Mouse (Mus musculus): ENCODE data around the gene Ctnna3.

Gene Ctnna3

DNA sequence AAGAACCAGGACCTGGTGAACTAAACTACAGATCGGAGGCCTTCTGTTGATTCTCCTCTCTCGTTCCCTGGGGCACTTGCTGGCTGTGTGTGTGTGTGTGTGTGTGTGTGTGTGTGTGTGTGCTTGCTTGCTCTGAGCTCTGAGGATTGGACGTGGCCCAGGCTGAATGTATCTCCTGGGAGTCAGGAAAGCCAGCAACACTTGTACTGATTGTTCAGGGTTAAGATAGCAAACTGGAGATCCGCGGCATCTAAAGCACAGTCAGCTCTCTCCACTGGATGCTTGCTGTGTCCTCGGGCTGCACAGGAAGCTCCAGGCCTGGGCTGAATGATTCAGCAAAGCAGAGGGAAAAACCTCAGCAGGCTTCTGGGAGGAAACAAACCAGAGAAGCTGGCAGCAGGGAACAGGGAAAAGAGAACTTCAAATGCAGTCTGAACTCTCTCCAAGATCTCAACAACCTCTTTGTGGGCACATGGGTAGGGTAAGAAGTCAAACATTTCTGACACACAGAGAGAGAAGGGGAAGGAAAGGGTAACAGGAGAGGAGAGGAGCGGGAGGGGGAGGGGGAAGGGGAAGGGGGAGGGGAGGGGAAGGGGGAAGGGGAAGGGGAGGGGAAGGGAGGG, 524.5 kb downstream of the Ctnna3 start:
- DNase-seq: peak; percentile 59 to 68

DNA sequence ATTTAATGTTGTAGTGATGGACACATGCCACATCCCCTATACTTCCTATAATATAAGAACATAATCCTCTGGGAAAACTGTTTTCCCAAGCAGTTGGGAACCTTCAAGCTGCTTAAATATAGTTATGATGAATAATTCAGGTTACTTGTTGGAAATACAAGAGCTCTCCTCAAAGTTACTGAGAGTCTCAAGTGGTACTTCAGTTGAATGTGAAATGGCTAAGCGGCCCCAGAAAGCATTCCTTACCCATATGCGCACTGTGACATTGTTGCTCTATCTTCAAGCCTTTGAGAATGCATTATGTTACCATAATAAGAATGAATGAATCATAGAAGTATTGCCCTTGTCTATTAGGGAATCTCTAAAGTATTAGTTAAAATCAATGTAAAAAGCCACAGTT, 542.4 kb downstream of the Ctnna3 start:
- no peak for DNase-seq

DNA sequence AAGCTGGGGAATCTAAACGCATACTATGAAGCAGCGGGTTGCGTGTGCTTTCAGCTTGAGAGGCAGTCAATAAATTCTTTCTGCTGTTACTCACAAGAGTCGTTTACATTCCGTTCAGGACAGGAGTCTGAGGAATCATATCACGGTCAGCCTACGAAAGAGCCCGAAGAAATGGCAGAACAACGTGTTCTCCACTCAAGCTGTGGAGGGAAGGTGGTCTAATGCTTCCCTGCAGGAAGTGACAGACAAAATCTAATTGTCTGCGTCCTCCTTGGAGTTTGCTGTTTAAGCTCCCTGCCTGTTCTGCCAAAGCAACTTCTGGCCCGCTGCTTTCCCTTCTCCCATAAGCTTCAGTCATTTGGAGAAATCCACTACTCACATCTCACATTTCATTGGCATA, 548.2 kb downstream of the Ctnna3 start:
- peak; percentile 29 for DNase-seq

DNA sequence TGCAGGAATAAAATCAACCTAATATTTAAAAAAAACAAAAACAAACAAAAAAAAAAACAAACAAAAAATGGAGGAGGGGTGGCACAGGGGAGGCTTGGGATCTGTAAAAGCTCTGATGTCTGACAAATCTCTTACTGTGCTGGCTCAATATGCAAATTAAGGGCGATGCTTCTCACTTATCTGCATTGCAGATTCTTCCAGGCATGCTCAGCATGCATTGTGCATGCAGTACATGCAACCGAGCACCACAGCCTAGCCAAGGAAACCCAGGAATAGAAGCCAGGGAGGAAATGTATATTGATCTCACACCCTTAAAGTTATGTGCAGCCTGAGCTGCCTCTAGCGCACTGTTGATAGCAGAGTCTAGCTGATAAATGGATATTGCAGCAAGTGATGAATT, 548.6 kb downstream of the Ctnna3 start:
- peak in 1 of 2 experiments; percentile 12 for DNase-seq

DNA sequence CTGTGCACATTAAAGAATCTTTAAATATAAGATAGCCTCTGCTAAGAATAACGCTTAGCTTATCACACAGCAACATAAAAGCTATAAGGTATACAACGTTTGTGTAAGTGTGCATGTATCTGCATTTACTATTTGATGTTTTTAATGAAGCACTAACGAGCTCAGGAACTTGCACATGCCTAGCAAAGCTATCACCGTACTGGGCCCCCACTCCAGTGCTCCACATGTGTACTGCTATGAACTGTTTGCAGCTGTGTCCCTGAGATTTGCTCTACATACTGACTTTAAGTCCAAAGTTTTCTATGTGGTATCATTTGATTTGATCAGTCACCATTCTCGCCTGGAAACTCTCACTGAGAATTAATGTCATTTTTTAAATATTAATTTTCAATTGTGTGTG, 549.1 kb downstream of the Ctnna3 start:
- DNase-seq: no peak

DNA sequence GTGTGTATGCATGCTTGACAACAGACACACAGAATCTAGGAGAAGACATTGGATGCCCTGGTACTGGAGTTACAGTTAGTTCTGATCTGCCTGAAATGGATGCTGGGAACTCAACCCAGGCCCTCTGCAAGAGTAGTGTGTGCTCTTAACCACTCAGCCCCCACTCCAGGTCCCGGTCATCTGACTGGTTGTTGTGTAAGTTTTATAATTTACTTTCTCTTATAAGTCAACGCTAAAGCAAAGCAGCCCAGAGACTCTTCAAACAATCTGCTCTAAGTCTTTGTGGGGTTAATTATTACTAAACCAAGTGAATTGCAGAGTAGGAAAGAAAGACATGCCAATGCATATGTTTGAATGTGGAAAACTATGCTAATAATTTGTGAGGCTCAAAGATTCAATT, 549.5 kb downstream of the Ctnna3 start:
- no peak for DNase-seq

DNA sequence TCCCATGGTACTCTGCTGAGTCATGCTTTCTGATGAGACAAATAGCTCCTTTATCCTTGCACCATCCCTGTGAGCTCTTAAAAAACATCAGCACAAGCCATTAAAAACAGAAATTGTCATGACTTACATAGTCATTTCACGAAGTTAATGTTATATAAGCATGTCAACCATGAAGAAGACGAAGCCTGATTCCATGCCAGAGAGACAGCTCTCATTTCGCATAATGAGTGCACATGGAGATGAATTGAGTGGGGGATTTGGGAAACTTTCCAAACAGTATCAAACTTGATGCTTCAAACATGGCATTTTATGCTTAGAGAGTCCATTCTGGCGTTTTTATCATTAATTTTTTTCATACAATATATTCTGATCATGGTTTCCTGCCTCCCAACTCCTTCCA, 555.7 kb downstream of the Ctnna3 start:
- DNase-seq: no peak

DNA sequence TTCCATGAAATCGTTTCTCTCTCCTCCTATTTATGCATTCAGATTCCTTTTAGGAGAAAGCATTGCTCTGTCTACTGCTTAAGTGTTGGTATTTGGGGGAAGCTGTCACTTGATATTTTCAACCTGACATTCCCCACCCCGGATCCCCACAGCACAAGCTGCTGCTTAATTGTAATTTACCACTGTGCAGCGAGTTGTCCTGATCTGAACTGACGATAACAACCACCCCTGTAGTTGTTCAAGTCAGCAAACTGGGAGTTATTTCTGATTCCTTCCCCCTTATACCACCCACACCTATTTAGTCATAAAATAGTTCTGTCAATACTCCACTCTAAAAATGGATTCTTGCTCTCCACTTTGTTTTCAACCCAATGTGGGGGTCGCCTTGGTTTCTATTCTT, 564.4 kb downstream of the Ctnna3 start:
- DNase-seq: no peak

DNA sequence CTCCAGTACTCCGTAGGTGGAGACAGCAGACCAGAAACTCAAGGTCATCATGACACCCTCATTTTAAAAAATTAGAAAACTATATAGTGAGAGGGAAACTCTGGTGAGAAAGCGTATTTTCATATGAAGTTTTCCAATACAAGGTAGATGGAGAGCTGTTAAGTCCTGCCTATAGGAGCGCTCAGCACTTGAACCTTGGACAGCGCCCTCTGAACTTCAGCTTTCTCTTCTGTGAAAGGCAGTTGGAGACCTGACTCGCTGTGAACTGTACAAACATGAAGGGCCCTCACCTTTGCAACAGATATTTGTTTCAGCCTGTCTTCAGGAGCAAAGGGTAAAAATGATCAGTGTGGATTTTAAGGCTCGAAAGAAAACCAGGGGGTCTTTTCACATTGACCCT, 571.6 kb downstream of the Ctnna3 start:
- DNase-seq: no peak

DNA sequence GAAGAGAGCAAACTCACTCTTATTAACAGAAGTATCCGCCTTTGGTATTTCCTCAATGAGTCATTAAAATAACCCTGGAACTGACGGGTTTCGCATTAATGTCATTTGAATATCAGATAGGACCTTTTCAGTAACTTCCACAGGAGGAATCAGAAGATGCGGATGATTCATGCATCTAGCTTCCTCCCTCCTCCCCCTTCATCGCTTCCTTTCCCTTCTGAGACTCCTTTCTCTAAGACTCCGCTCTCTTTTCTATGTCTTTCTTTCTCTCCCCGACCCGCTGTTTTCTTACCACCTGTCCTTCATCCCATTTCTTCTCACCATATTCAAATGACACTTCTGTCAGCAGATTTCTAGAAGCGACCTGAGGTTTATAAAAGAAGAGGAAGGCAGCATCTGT, 572.1 kb downstream of the Ctnna3 start:
- DNase-seq: no peak

DNA sequence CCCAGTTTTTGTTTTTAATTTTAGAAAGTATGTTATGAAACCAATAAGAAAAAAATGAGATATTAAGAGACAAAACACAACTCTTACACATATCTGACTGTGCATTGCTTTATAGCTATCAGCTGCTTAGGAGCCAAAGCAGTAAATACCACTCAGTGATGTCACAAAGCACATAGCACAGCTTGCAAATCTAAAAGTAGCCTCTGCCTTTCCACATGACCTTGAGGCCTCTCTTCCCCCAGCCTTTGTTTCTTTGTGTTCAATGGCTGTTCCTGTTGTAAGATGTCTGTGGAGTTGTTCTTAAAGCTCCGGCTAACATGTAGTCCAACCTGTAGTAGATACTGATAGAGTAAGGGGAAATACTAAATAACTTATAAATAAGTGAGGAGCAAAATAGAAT, 590.4 kb downstream of the Ctnna3 start:
- DNase-seq: no peak

DNA sequence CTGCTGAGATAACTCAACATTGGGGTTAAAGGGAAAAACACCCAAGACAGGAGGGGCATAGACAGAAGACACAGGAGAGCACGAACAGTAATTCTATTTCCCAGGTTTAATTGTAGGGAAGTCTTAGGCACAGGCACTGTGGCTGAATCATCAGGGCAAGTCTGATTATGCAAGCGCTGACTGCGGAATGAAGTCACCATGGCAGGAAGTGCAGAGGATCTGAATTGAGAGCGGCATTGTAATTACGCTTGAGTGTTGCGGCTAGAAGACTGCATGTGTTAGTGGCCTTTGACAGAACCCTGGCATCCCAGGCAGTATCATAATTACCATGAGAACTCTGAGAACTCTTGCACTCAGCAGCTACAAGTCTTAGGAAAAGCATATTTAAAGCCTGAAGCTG, 593.4 kb downstream of the Ctnna3 start:
- no peak for DNase-seq

DNA sequence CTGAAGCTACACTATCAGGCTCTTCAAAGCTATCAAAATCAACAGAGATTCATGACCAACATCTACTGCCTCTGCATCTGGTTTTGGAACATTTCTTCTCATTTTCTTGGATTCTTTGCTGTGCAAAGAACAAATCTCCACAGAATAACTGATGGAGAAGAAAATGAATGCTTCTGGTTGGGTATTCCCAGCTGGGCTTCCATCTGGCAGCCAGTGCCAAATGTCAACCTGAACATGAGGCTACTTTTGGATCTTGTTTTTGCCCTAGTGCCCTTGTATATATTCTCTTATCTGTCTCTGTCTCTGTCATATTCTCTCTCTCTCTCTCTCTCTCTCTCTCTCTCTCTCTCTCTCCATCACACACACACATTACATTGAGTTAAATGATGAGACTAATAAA, 601.0 kb downstream of the Ctnna3 start:
- DNase-seq: peak in 1 of 2 experiments; percentile 50

DNA sequence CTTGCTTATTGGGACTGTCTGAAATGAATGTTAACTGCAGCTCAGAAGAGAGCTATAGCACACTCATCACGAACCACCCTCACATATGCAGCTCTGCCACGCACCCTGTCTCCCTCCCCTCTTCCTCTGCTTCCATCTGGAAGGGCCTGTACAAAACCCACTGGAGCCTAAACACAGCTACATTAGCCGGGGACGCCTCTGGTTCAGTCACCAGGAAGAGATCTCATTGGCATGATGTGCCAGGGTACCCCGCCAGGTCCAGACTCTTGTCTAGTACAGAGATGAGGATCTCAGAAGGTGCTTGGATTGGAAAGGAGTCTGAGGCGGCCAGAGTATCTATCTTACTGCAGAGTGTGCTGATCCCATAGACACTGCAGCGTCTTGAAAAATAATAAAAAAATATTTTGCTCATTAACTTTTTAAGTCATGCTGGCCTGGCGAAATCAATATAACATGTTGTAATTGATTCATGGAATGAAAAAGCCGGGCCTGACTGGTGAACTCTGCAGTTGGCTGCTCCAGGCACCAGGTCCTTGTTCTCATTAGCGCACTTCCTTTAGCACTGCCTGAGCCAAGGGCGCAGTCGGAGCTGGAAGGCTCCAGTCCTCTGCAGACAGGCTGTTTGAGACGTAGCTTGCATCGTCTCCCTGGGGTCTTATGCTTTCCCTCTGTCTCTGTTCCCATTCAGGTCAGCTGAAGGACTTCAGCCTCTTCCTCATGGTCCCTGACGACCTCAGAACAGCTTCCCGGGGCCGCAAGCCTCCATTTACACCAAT, 610.0 kb downstream of the Ctnna3 start:
- DNase-seq: peak; percentile 89 to 94

DNA sequence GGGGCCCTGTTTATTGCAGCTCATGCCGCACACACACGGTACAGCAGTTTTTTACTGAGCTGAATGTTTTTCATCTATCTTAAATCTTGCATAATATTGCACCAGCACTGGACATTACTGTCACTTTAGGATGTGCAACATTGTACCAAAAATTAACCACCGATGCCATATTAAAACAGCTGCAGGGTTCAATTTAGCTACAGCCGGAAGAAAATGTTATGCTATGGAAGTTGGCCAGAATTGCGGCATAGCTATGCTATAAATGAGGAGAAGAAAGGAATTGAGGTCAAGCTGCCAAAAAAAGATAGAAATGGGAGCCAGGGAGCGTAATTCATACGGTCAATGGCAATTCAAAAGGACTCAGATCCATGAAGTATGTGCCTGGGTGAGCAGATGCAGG, 611.3 kb downstream of the Ctnna3 start:
- peak; percentile 48 to 50 for DNase-seq

DNA sequence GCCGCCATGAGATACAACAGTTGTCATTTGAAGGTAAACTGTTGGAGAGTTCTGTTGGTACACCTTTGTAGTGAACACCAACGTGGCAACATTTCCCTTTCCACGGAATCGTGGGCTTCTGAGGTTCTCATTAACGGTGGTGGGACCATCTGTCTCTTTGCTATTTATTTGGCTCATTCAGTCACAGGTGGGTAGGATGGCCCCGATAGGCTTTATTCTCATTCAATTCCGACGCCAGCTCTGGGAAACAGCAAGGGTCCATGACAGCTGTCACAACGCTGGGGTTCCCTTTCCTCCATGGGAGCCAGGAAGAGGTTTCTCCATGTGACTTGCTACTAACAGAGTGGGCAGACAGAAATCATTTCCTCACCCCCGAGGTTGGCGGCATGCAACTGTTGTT, 612.0 kb downstream of the Ctnna3 start:
- DNase-seq: peak; percentile 80 to 86

DNA sequence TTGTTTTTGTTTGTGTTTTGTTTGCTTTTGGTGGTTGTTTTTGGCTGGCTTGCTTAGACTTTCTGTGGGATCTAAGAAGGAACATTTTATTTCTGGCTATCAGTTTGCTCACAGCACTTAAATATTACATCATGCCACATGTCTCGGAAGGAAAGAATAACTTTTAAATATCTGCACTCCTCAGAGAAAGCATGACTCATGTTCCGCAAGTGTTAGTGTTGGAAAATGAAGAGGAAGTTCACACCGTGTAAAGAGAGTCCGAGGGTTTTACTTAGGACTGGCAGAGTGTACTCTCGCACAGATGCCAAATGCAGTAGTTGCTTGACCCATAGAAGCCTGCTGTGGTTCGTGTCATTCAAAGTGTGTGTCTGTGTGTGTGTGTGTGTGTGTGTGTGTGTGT, 619.3 kb downstream of the Ctnna3 start:
- DNase-seq: no peak

DNA sequence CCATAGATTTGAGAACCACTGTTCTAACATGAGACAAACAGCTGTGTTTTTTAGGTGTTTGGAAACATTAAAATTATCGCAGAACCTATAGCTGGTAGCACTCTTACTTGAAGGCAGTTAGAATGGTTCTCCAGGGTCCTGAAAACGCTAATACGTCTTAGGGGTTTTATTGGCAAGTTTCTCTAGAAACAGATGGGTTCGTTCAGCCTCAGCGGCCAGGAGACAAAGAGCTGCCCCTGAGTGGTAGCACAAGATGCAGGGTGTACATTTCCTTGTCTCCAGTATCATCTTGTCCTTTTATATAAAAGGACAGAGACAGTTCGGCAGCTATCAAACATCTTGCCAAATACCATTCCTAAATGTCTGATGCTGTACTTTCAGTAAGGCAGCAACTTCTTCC, 620.0 kb downstream of the Ctnna3 start:
- DNase-seq: peak; percentile 58 to 69

DNA sequence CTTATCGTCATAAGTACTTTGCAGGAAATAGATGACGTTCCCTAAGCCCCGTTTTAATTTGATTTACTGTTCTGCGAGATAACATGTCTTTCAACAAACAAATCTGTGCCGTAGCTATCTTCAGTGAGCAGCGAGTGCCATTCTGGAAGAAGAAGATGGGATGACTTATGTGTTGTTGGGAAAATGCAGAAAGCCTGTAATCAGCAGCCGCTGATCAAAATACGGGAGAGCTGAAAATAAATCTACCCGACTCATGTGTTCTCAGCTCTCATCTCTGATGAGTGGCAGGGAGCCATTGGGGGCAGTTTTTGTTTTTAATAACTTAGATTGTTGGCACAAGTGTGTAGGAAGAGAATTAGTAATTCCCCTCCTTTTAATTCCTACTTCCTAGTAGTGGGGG, 633.8 kb downstream of the Ctnna3 start:
- no peak for DNase-seq

DNA sequence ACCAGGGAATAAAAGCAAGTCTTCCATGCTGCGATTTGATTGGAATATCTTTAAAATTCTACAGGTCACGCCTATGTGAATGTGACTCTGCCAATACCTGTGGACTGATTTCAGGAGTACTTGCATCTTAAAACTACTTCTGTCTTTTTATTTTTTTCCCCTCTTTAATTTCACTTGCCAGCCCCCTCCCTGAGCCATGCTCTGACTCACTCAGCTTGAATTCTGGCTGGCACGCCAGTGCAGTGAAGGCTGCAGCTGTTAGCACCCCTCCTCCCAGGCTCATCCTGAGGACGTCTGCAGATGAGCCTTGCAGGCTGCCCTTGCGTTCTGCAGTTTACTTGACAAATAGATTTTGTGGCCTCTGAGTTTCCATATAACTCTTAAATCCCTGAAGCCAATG, 646.0 kb downstream of the Ctnna3 start:
- peak; percentile 62 to 80 for DNase-seq

DNA sequence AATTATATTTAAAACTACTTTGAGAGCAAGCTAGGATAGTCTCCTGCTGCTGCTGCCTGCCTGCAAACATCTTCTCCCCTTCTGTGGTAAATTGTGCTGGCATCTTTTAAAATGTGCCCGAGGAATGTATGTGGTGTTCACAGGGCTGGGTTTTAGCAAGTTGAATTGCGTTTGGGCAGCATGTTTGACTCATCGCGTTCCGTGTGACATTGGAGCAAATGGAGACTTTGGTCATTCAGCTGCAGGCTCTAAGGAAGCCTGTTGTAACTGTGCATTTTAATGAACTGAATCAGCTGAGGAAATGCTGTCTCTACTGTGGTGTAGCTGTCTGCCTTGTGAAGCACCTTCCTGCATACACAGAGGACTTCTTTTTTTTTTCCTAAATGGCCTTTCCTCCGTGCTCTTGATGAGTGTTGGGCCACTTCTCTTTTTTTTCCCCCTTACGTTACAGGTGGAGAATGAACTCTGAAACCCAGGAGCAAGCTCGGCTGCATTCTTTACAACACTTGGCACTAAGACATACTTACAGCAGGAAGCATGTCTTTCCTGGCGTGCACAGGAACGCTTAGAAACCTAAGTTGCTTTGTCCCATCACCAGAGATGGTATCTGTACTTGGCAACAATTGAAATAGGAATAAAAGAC, 646.6 kb downstream of the Ctnna3 start:
- no peak for DNase-seq

DNA sequence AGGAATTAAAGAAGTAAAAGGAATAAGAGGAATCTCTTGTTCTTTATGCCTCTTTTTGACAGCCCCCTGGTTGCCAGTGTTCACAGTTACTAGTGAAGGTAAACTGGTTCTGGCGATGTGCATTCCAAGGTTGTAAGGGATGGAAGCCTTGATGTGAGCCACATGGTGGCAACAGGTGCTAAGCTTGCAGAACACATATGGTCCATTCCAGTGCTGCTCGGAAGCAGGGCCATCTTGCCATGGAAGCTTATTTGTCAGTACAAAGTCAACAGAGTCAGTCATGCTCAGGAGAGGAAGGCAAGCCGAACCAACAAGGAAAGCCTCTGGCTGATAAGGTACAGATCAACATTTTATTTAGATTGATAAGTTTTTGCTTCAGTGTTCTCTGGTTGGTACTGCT, 652.4 kb downstream of the Ctnna3 start:
- DNase-seq: peak; percentile 18 to 23

DNA sequence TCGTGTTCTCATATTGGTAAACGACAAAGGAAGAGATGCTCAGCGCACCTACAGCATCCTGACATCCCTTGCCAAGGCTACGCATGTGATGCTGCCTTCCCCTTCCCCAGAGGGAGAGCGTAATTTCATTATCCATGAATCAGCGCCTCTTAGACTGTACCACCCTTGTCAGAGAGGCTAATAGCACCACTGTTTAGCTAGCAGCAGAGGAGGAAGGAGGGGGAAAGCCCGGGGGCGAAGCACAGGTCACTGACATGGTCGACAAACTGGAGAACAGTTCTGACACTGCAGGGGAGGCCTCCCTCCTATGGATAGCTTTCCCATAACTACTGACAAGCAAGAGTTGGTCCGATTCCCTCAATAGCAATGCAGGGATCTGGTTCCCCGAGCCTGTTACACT, 653.9 kb downstream of the Ctnna3 start:
- DNase-seq: peak; percentile 54 to 60

DNA sequence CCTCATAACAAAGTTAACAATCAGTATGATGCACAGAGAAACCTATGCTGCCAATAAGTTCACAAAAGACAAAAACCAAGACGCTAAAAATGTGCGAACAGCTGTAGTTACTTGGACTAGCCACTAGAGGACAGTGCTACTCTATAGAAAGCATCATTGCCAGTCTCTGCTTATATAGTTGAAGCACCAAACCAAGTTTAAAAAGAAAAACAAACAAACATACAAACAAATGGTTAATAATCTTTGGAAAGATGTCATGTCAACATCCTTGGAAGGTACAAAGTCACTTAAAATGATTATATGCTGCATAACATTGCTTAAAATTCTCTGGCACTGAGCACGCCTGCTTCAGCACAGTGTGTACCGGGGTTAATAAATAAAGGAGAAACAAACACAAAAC, 654.6 kb downstream of the Ctnna3 start:
- DNase-seq: peak; percentile 40 to 74

All from cerebellum, postnatal 10 days (tissue).